In genomic region chr19:17555159-17555558, GRCm38 (mm10) we compare ENCODE assay signal across 13 mouse cellular contexts.
A peak's percentile ranks its signal among the peaks of the same experiment; 100 is the strongest.
DNase-seq lines count a peak whose midpoint lies in the region; ATAC-seq and TF ChIP-seq lines count a peak whose summit lies in the region.
"Had no signal": no experiment of that assay in that cellular context is flagged by ENCODE, and none has a peak within 500 bp of the region (broad histone marks: within the 10 kb centered on the region; RNA-seq: fewer than 3 reads in every experiment).

No protein-coding gene starts in this region.

- no peak overlapping the region for H3K9ac ChIP-seq in midbrain, postnatal 0 days (replicated peaks; ENCODE audit: low read length, poor library complexity, severe bottlenecking)
- H3K9ac ChIP-seq in midbrain, embryonic 14.5 days (replicated peaks; ENCODE audit: low read length), result no peak overlapping the region
- H3K9ac ChIP-seq: forebrain, embryonic 13.5 days; liver, embryonic 15.5 days had no signal

- H3K9me3 ChIP-seq in midbrain, postnatal 0 days (ENCODE audit: low read length), result no peaks in the 10 kb centered on the region
- no peaks in the 10 kb centered on the region for H3K9me3 ChIP-seq in midbrain, embryonic 14.5 days (ENCODE audit: control insufficient read depth, low read length)
- H3K9me3 ChIP-seq: forebrain, embryonic 13.5 days; liver, embryonic 15.5 days had no signal

- WGBS in midbrain, postnatal 0 days, result 93% methylated on average over 7 of the region's 7 CpGs
- WGBS in midbrain, embryonic 14.5 days, result 96% methylated on average over 7 of the region's 7 CpGs

- no peak overlapping the region for H3K27ac ChIP-seq in midbrain, postnatal 0 days (ENCODE audit: low read depth, low read length)
- H3K27ac ChIP-seq in midbrain, embryonic 14.5 days (replicated peaks; ENCODE audit: low read depth, low read length), result no peak overlapping the region
- H3K27ac ChIP-seq: forebrain, embryonic 13.5 days; liver, embryonic 15.5 days had no signal

- H3K4me3 ChIP-seq in midbrain, postnatal 0 days (ENCODE audit: low read depth, low read length), result no peak overlapping the region
- no peak overlapping the region for H3K4me3 ChIP-seq in midbrain, embryonic 14.5 days (replicated peaks; ENCODE audit: low read depth, low read length)
- H3K4me3 ChIP-seq: forebrain, embryonic 13.5 days; liver, embryonic 15.5 days had no signal

- DNase-seq in cerebellum, postnatal 10 days, result peak; percentile 53 to 58
- no peak for DNase-seq in cerebellum, postnatal 25 days
- peak; percentile 80 for DNase-seq in kidney, adult 11 months
- DNase-seq in kidney, postnatal 4 days, result no peak
- DNase-seq in midbrain, postnatal 0 days (ENCODE audit: low spot score), result peak; percentile 5
- no peak for DNase-seq in midbrain, embryonic 14.5 days
- no peak for DNase-seq in spleen, postnatal 4 days (ENCODE audit: low spot score in 2 of 2)
- DNase-seq: cerebellum, adult 9-10 months; thymus, adult 18-20 months had no signal

- H3K27me3 ChIP-seq in midbrain, postnatal 0 days (ENCODE audit: insufficient read depth, low read length), result no peaks in the 10 kb centered on the region
- no peaks in the 10 kb centered on the region for H3K27me3 ChIP-seq in midbrain, embryonic 14.5 days (ENCODE audit: control insufficient read depth, insufficient read depth, low read length)
- H3K27me3 ChIP-seq: forebrain, embryonic 13.5 days; liver, embryonic 15.5 days had no signal

- TF ChIP-seq CTCF in midbrain, postnatal 0 days (IDR thresholded peaks at IDR 0.05), result no peak

- H3K4me2 ChIP-seq in midbrain, postnatal 0 days (ENCODE audit: low read depth, low read length, poor library complexity, severe bottlenecking), result no peak overlapping the region
- no peak overlapping the region for H3K4me2 ChIP-seq in midbrain, embryonic 14.5 days (ENCODE audit: low read length)
- H3K4me2 ChIP-seq: forebrain, embryonic 13.5 days; liver, embryonic 15.5 days had no signal

- no peak for ATAC-seq in midbrain, postnatal 0 days (ENCODE audit: low FRiP score)
- no peak for ATAC-seq in midbrain, embryonic 14.5 days (ENCODE audit: low FRiP score, low TSS enrichment)
- no peak for ATAC-seq in erythroid progenitor cell, adult 5-6 weeks (replicated peaks; ENCODE audit: low FRiP score, poor library complexity, severe bottlenecking)
- ATAC-seq: forebrain, embryonic 13.5 days; midbrain, embryonic 16.5 days had no signal

- no peaks in the 10 kb centered on the region for H3K4me1 ChIP-seq in midbrain, postnatal 0 days (ENCODE audit: insufficient read depth, low read length)
- H3K4me1 ChIP-seq in midbrain, embryonic 14.5 days (ENCODE audit: control insufficient read depth, insufficient read depth, low read length), result no peaks in the 10 kb centered on the region
- H3K4me1 ChIP-seq: forebrain, embryonic 13.5 days; liver, embryonic 15.5 days had no signal

- no peaks in the 10 kb centered on the region for H3K36me3 ChIP-seq in midbrain, postnatal 0 days (ENCODE audit: insufficient read depth, low read length)
- H3K36me3 ChIP-seq in midbrain, embryonic 14.5 days (ENCODE audit: control insufficient read depth, insufficient read depth, low read length), result no peaks in the 10 kb centered on the region
- H3K36me3 ChIP-seq: liver, embryonic 15.5 days had no signal

Comparison
In these comparisons a context has a peak if more than half of its experiments do, and no peak if none do; other contexts are left out.
1. DNase-seq: peak in cerebellum, postnatal 10 days (2 of 2), kidney, adult 11 months (single experiment) and midbrain, postnatal 0 days (single experiment); none in cerebellum, postnatal 25 days (0 of 2), kidney, postnatal 4 days (0 of 2), midbrain, embryonic 14.5 days (single experiment) and spleen, postnatal 4 days (0 of 2).